Mouse (Mus musculus) heart, embryonic 13.5 days (tissue): ENCODE measurements around the gene Cap1. TPM values are rescaled to one million over a fixed set of nuclear protein-coding genes. Genes with fewer than 3 reads are reported as not detected.

Source experiments
- ATAC-seq: fragments of 200-750 bp; cut with Nextera tagmentation; 2 replicates; pipeline ENCODE4 v1.8.0; 2017; ENCODE audit warnings: moderate TSS enrichment; ENCODE audit not compliant: insufficient number of reproducible peaks, low FRiP score, low TSS enrichment; ENCODE audit errors: extremely low read depth
- H3K27ac ChIP-seq: fragments of 300-500 bp; sonication (generic); replicated peaks from 2 replicates; pipeline ENCODE4 v1.5.1; 2015; ENCODE audit warnings: moderate library complexity, mild to moderate bottlenecking, inconsistent platforms
- H3K27me3 ChIP-seq: fragments of 300-500 bp; sonication (generic); replicated peaks from 2 replicates; pipeline ENCODE4 v1.6.1; 2015; ENCODE audit warnings: mild to moderate bottlenecking, inconsistent platforms
- H3K36me3 ChIP-seq: fragments of 300-500 bp; sonication (generic); 2 replicates; pipeline ENCODE4 v1.6.1; 2015; ENCODE audit warnings: mild to moderate bottlenecking, inconsistent platforms
- H3K4me1 ChIP-seq: fragments of 300-500 bp; sonication (generic); 2 replicates; pipeline ENCODE4 v1.6.1; 2015; ENCODE audit warnings: inconsistent platforms
- H3K4me2 ChIP-seq: fragments of 300-500 bp; sonication (generic); 2 replicates; pipeline ENCODE4 v1.6.1; 2015; ENCODE audit warnings: inconsistent platforms, mild to moderate bottlenecking, moderate library complexity
- H3K4me3 ChIP-seq: fragments of 300-500 bp; sonication (generic); 2 replicates; pipeline ENCODE4 v1.5.1; 2015; ENCODE audit warnings: moderate library complexity, mild to moderate bottlenecking, inconsistent platforms
- H3K9ac ChIP-seq: fragments of 300-500 bp; sonication (generic); 2 replicates; pipeline ENCODE4 v1.6.1; 2015; ENCODE audit warnings: inconsistent platforms, mild to moderate bottlenecking, moderate library complexity
- H3K9me3 ChIP-seq: fragments of 300-500 bp; sonication (generic); 2 replicates; pipeline ENCODE4 v1.6.1; 2016; ENCODE audit warnings: inconsistent platforms
- WGBS: fragments of 180-500 bp; shearing (Covaris S2); methylation state at CpG from one replicate; pipeline ENCODE4 v1.1.7; 2015; ENCODE audit warnings: mixed read lengths; 5-methylcytosine and 5-hydroxymethylcytosine counted together
- polyA plus RNA-seq: library from polyadenylated mRNA; unstranded; fragments of >200 nt; fragmentation: Nextera tagmentation; extraction: Ambion mirVana; gene quantifications from 2 replicates; pipeline ENCODE4 v1.2.1, GENCODE M21; 2015

Cap1 gene
- 49.7 and 50.8 TPM in 2 replicates for polyA plus RNA-seq

DNA sequence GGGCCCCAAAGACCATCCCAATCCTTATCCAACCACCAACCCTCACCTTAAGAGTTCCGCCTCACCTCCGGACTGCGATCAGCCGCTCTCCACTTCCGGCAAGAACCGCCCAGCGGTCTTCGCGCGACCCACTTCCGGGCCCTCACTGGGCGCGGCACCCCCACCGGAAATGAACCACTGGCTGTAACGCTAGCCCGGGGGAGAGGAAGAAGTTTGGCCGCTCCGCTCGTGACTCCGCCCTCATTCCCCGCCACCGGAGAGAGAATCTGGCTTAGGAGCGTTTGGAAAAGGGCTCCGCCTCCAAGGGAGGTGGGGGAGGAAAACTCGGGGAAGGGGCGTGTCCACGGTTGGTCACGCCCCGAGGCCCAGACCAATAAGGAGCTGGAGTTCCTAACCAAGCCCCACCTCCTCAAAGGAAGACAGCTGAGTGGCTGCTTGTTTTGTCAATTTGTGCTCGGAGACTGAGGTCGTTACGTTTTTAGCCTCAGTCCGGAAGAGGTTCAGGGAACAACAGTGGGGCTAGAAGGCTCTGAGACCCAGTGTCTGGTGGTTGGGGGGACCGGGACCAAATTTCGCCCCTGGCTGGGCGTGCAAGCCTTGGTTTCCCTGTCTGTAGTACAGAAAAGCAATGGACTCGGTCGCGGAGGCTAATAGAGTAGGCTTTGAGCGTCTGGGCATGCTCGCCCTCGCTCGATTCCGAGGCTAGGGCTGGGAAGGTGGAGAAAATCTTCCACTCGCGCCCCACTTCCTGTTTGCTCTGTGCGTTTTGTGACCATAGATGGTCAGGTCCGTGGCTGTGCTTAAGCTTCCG, at the start of gene Cap1:
Gene Cap1 (minus strand): TSS at position 289 of the 811 bp plus-strand sequence.
- Histone ChIP-seq H3K9ac (peak within 1 kb of the TSS; percentile 94), H3K27me3 (no peaks in the 10 kb centered on the region), H3K9me3 (no peaks in the 10 kb centered on the region), H3K36me3 (no peaks in the 10 kb centered on the region), H3K4me2 (peak within 1 kb of the TSS; percentile 75), H3K4me1 (peaks cover 46% of the 10 kb centered on the region), H3K4me3 (peak within 1 kb of the TSS; percentile 92), H3K27ac (peak within 1 kb of the TSS; percentile 100)
- peak; percentile 94 for ATAC-seq
- 2% methylated on average over 49 of the region's 49 CpGs for WGBS

GRCm38 (mm10) chr4:122933857-122934256, 48.0 kb upstream of the Cap1 start:
- Histone ChIP-seq H3K4me1 (no peaks in the 10 kb centered on the region), H3K36me3 (no peaks in the 10 kb centered on the region), H3K9me3 (no peaks in the 10 kb centered on the region), H3K27ac (no peak overlapping the region), H3K4me2 (no peak overlapping the region), H3K9ac (no peak overlapping the region), H3K27me3 (no peaks in the 10 kb centered on the region; the same call in 1 of the 2 replicates), H3K4me3 (no peak overlapping the region)
- no peak for ATAC-seq
- 57% methylated on average over 3 of the region's 3 CpGs for WGBS

GRCm38 (mm10) chr4:122933051-122933591, 47.3 kb upstream of the Cap1 start:
- Histone ChIP-seq H3K9me3 (no peaks in the 10 kb centered on the region), H3K4me1 (no peaks in the 10 kb centered on the region), H3K27me3 (no peaks in the 10 kb centered on the region), H3K9ac (no peak overlapping the region), H3K27ac (no peak overlapping the region), H3K4me2 (no peak overlapping the region), H3K36me3 (no peaks in the 10 kb centered on the region), H3K4me3 (no peak overlapping the region)
- WGBS: 57% methylated on average over 3 of the region's 3 CpGs
- ATAC-seq: no peak

DNA sequence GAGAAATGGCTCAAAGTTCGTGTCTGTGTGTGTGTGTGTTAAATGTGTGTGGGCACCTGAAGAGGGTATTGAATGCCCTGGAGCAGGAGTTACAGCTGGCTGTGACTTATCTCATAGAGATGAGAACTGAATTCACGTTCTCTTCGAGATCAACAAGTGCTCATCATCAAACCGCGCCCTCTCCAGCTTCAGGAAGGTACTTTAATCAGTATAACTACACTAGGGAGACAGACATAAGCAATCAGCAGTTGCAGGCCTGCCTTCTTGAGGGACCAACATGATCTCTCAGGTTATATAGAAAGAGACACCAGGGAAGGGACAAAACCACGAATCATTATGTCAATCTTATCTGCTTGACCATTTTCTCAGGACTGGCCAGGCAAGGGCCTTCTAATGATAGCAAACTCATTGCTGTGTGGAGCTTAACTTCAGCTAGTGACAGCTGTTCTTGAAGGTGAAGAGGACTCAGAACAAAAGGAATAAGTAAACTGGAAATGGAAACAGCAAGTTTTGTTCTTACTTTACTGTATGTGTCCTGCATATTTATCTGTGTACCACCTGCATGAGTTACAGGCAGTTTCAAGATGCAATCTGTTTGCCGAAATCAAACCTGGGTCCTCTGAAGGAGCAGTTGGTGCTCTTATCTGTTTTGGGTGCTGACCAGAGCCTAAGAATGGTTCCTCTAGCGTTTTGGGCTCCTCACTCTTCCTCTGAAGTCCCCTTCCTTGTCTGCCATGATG, 46.6 kb upstream of the Cap1 start:
- Histone ChIP-seq H3K27me3 (no peaks in the 10 kb centered on the region), H3K9ac (no peak overlapping the region), H3K4me2 (no peak overlapping the region), H3K36me3 (no peaks in the 10 kb centered on the region), H3K9me3 (no peaks in the 10 kb centered on the region), H3K27ac (no peak overlapping the region), H3K4me1 (no peaks in the 10 kb centered on the region), H3K4me3 (no peak overlapping the region)
- no peak for ATAC-seq
- 60% methylated on average over 8 of the region's 8 CpGs for WGBS

GRCm38 (mm10) chr4:122930939-122931590, 45.2 kb upstream of the Cap1 start:
- no peak for ATAC-seq
- Histone ChIP-seq H3K4me3 (no peak overlapping the region), H3K9me3 (no peaks in the 10 kb centered on the region), H3K27ac (no peak overlapping the region), H3K9ac (no peak overlapping the region), H3K4me2 (no peak overlapping the region), H3K4me1 (no peaks in the 10 kb centered on the region), H3K27me3 (no peaks in the 10 kb centered on the region), H3K36me3 (no peaks in the 10 kb centered on the region)
- 68% methylated on average over 2 of the region's 2 CpGs for WGBS

- ATAC-seq: no peak
- WGBS: 73% methylated on average over 15 of the region's 15 CpGs
- Histone ChIP-seq H3K9ac (no peak overlapping the region), H3K27ac (no peak overlapping the region), H3K4me1 (no peaks in the 10 kb centered on the region), H3K4me2 (no peak overlapping the region), H3K27me3 (no peaks in the 10 kb centered on the region), H3K4me3 (no peak overlapping the region), H3K36me3 (no peaks in the 10 kb centered on the region), H3K9me3 (no peaks in the 10 kb centered on the region)
These were observed 37.8 kb upstream of the Cap1 start for GRCm38 (mm10) chr4:122923392-122924344.

DNA sequence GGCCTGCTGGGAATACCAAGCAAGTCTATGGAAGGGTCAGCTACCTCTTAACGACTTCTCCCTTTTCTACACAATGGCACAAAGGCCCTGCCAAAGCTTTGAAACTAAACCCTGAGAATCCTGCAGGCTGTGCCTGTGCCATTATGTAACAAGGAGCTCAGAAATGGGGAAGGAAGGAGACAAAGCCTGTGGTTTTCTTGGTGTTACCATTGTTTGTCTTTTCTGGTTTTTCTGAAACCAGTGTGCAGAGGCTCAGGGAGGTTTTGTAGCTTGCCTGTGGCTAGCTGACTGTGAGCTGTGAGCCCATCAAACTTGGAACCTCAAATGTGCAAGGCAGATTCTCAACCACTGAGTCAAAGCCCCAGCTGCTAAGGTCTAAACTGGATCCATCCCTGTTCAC, 37.0 kb upstream of the Cap1 start:
- no peak overlapping the region for H3K4me2 ChIP-seq
- 42% methylated on average over 1 of the region's 1 CpGs for WGBS
- H3K27ac ChIP-seq: no peak overlapping the region
- H3K27me3 ChIP-seq: no peaks in the 10 kb centered on the region
- H3K9ac ChIP-seq: no peak overlapping the region
- H3K4me3 ChIP-seq: no peak overlapping the region
- no peak for ATAC-seq
- H3K4me1 ChIP-seq: no peaks in the 10 kb centered on the region
- H3K9me3 ChIP-seq: no peaks in the 10 kb centered on the region
- no peaks in the 10 kb centered on the region for H3K36me3 ChIP-seq

GRCm38 (mm10) chr4:122915985-122916384, 30.1 kb upstream of the Cap1 start:
- H3K4me1 ChIP-seq: peaks cover 10% of the 10 kb centered on the region
- no peaks in the 10 kb centered on the region for H3K27me3 ChIP-seq
- H3K9ac ChIP-seq: no peak overlapping the region
- no peak overlapping the region for H3K4me3 ChIP-seq
- 69% methylated on average over 4 of the region's 4 CpGs for WGBS
- H3K9me3 ChIP-seq: 0 out of 2 replicates have a peak, but pooled peaks cover 3% of the 10 kb centered on the region
- H3K27ac ChIP-seq: no peak overlapping the region
- no peaks in the 10 kb centered on the region for H3K36me3 ChIP-seq
- no peak overlapping the region for H3K4me2 ChIP-seq
- no peak for ATAC-seq

DNA sequence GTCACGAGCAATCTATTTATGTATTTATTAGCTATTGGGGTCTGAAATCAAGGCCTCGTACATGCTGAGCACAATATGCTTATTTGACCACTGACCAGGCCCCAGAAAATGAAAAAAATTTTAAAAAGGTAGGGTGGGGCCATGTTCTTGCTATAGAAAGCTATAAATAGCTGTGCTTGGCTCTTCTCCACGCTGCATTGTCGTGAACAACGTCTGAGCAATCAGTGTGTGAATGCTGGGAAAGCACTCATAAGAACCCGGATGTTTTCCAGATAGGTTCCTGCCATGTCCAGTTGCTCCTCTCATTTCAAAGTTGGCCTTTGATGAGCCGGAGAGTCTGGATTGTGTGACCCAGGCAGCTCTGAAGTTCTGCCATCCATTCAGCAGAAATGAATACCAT, 28.3 kb upstream of the Cap1 start:
- Histone ChIP-seq H3K9me3 (0 out of 2 replicates have a peak, but pooled peaks cover 3% of the 10 kb centered on the region), H3K4me3 (no peak overlapping the region), H3K27me3 (no peaks in the 10 kb centered on the region), H3K27ac (no peak overlapping the region), H3K36me3 (no peaks in the 10 kb centered on the region), H3K4me1 (peaks cover 10% of the 10 kb centered on the region), H3K9ac (no peak overlapping the region), H3K4me2 (no peak overlapping the region)
- ATAC-seq: no peak
- WGBS: 39% methylated on average over 7 of the region's 7 CpGs

- Histone ChIP-seq H3K27me3 (no peaks in the 10 kb centered on the region), H3K27ac (no peak overlapping the region), H3K4me3 (no peak overlapping the region), H3K9ac (no peak overlapping the region), H3K9me3 (peaks cover 7% of the 10 kb centered on the region; the same call in 1 of the 2 replicates), H3K4me1 (peaks cover 10% of the 10 kb centered on the region), H3K4me2 (no peak overlapping the region), H3K36me3 (no peaks in the 10 kb centered on the region)
- 56% methylated on average over 5 of the region's 5 CpGs for WGBS
- ATAC-seq: no peak
These were observed 26.8 kb upstream of the Cap1 start for GRCm38 (mm10) chr4:122912613-122913012.
